Mouse (Mus musculus) heart, postnatal 0 days (tissue): ENCODE measurements around the gene Bgn.

Experiments
- CTCF ChIP-seq: IDR thresholded peaks from 2 replicates; pipeline ENCODE4 v1.5.1; 2016; ENCODE audit warnings: antibody characterized with exemption, control low read depth, low read depth
- EP300 ChIP-seq: IDR thresholded peaks from 2 replicates; pipeline ENCODE4 v1.6.1; 2016; ENCODE audit warnings: antibody characterized with exemption, low read depth

- no peak for TF ChIP-seq EP300
- no peak for TF ChIP-seq CTCF
Observed at GRCm38 (mm10) chrX:73524318-73525222, 41.2 kb downstream of the Bgn start.
